In the genomic region with DNA sequence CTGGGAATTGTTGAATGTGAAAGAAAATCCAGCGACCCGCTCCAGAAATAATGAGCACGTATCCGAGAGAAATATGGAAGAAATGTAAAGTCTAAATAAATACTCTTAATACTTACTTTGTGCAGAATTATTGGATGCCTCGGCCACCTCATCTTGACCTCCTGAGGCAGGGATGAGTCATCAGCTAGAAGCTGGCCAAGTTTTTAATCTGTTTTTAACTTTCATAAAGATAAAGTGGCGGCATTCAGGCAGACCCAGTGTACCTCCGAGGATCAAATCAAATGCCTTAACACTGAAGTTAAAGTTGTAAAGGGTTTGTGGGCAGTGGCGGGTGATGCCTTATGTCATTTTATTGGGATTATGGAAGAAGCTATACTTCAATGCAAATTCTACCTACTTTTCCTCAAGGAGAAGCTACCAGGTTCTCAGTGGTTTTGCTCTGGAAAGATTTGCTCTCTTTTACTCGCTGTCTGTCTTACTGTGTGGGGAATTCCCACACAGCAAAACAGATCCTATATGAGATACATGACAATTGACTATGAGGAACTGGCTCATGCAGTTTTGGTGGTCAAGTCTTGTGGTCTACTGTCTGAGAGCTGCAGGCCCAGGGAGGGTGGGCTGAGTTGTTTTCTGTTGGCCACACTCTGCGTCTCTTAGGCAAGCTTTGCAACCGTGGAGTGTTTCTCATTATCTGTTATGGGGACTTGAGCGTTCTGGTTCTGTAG, we compare ENCODE assay signal across 22 mouse cellular contexts. TPM values are rescaled to one million over a fixed set of nuclear protein-coding genes. Genes with fewer than 3 reads are reported as not detected.
DNase-seq lines count a peak whose midpoint lies in the region; ATAC-seq lines count a peak whose summit lies in the region.
"Had no signal": no experiment of that assay in that cellular context is flagged by ENCODE, and none has a peak within 500 bp of the region (broad histone marks: within the 10 kb centered on the region; RNA-seq: fewer than 3 reads in every experiment).

No protein-coding gene starts in this region.

- no peaks in the 10 kb centered on the region for H3K9me3 ChIP-seq in hindbrain, embryonic 16.5 days (ENCODE audit: control insufficient read depth, low read length)
- H3K9me3 ChIP-seq: embryonic facial prominence, embryonic 13.5 days; liver, embryonic 13.5 days; midbrain, embryonic 15.5 days had no signal

- H3K36me3 ChIP-seq in hindbrain, embryonic 16.5 days (ENCODE audit: control insufficient read depth, insufficient read depth, low read length) = no peaks in the 10 kb centered on the region
- H3K36me3 ChIP-seq: embryonic facial prominence, embryonic 13.5 days; liver, embryonic 13.5 days; midbrain, embryonic 15.5 days had no signal

- no peaks in the 10 kb centered on the region for H3K4me1 ChIP-seq in hindbrain, embryonic 16.5 days (ENCODE audit: control insufficient read depth, insufficient read depth, low read depth, low read length)
- H3K4me1 ChIP-seq: embryonic facial prominence, embryonic 13.5 days; liver, embryonic 13.5 days; midbrain, embryonic 15.5 days had no signal

- H3K27me3 ChIP-seq in hindbrain, embryonic 16.5 days (replicated peaks; ENCODE audit: control insufficient read depth, insufficient read depth, low read length) = no peaks in the 10 kb centered on the region
- H3K27me3 ChIP-seq: embryonic facial prominence, embryonic 13.5 days; liver, embryonic 13.5 days; midbrain, embryonic 15.5 days had no signal

- H3K27ac ChIP-seq in hindbrain, embryonic 16.5 days (ENCODE audit: low read depth, low read length) = no peak overlapping the region
- H3K27ac ChIP-seq: embryonic facial prominence, embryonic 13.5 days; liver, embryonic 13.5 days; midbrain, embryonic 15.5 days had no signal

- H3K4me3 ChIP-seq in hindbrain, embryonic 16.5 days (ENCODE audit: low read length) = no peak overlapping the region
- H3K4me3 ChIP-seq: embryonic facial prominence, embryonic 13.5 days; liver, embryonic 13.5 days; midbrain, embryonic 15.5 days had no signal

- 94% methylated on average over 12 of the region's 12 CpGs for WGBS in hindbrain, embryonic 16.5 days

- peak; percentile 50 for ATAC-seq in activated CD4-positive, CD25-positive, alpha-beta regulatory T cell, adult 4 months
- ATAC-seq in megakaryocyte, adult 5-6 weeks (ENCODE audit: poor library complexity, severe bottlenecking) = peak; percentile 80
- ATAC-seq in hindbrain, embryonic 16.5 days = no peak
- ATAC-seq: intestine, embryonic 16.5 days; midbrain, embryonic 15.5 days had no signal

- H3K4me2 ChIP-seq in hindbrain, embryonic 16.5 days (ENCODE audit: low read length) = no peak overlapping the region
- H3K4me2 ChIP-seq: embryonic facial prominence, embryonic 13.5 days; liver, embryonic 13.5 days; midbrain, embryonic 15.5 days had no signal

- DNase-seq in urinary bladder, postnatal 14 days (ENCODE audit: low spot score) = peak; percentile 20
- no peak for DNase-seq in urinary bladder, postnatal 25 days (ENCODE audit: low spot score)
- DNase-seq in MN1 (ENCODE audit: low spot score) = no peak
- DNase-seq in kidney, postnatal 4 days = no peak
- DNase-seq: cerebellum, postnatal 36 days; heart, adult 11 months; kidney, postnatal 14 days; layer of hippocampus, postnatal 36 days; left cerebral cortex, postnatal 4 days; liver, embryonic 13.5 days; lung, postnatal 4 days; retina, postnatal 1 day had no signal

- H3K9ac ChIP-seq in hindbrain, embryonic 16.5 days (ENCODE audit: low read depth, low read length) = no peak overlapping the region
- H3K9ac ChIP-seq: embryonic facial prominence, embryonic 13.5 days; liver, embryonic 13.5 days; midbrain, embryonic 15.5 days had no signal

RNA-seq across cellular contexts. Expression of a gene that starts 42.8 kb away (rescaled TPM):
- not detected for polyA plus RNA-seq in activated CD4-positive, CD25-positive, alpha-beta regulatory T cell, adult 4 months (2017; shearing (Covaris generic))
- not detected in 2 replicates for total RNA-seq in megakaryocyte, adult 5-6 weeks (2015)
- total RNA-seq in megakaryocyte, adult 5-6 weeks (2017) = not detected in 2 replicates
- polyA plus RNA-seq in hindbrain, embryonic 16.5 days (2015; fragmentation: Nextera tagmentation; extraction: Ambion mirVana) = not detected in 2 replicates
- total RNA-seq: layer of hippocampus, postnatal 36 days; left cerebral cortex, postnatal 4 days; MEL had no signal
- polyA plus RNA-seq: embryonic facial prominence, embryonic 13.5 days; forebrain, embryonic 11.5 days; heart, postnatal 0 days; intestine, embryonic 16.5 days; liver, embryonic 13.5 days; midbrain, embryonic 15.5 days; neural tube, embryonic 14.5 days had no signal
